Mouse (Mus musculus): ENCODE data around the gene Trrap. TPM values are rescaled to one million over a fixed set of nuclear protein-coding genes. Genes with fewer than 3 reads are reported as not detected.

The Trrap gene
- total RNA-seq, 2 experiments from 2014 or later, result 84.6 to 88.5 TPM

GRCm38 (mm10) chr5:144786464-144786863, 18.9 kb downstream of the Trrap start:
- DNase-seq, result no peak

GRCm38 (mm10) chr5:144793374-144793773, 25.8 kb downstream of the Trrap start:
- DNase-seq, result no peak

- DNase-seq, result peak; percentile 19
These were observed 27.2 kb downstream of the Trrap start for GRCm38 (mm10) chr5:144794687-144795086.

GRCm38 (mm10) chr5:144797116-144797515, 29.6 kb downstream of the Trrap start:
- no peak for DNase-seq

GRCm38 (mm10) chr5:144803066-144803465, 35.5 kb downstream of the Trrap start:
- no peak for DNase-seq

- DNase-seq, result peak; percentile 57
These were observed 36.6 kb downstream of the Trrap start for GRCm38 (mm10) chr5:144804181-144804580.

- DNase-seq, result no peak
These were observed 39.4 kb downstream of the Trrap start for GRCm38 (mm10) chr5:144806931-144807330.

- DNase-seq, result peak; percentile 60
These were observed 61.0 kb downstream of the Trrap start for GRCm38 (mm10) chr5:144828365-144829102.

- no peak for DNase-seq
These were observed 62.1 kb downstream of the Trrap start for GRCm38 (mm10) chr5:144829631-144830030.

- no peak for DNase-seq
These were observed 64.4 kb downstream of the Trrap start for GRCm38 (mm10) chr5:144831840-144832469.

GRCm38 (mm10) chr5:144836100-144836499, 68.6 kb downstream of the Trrap start:
- DNase-seq, result peak; percentile 24

GRCm38 (mm10) chr5:144845352-144845751, 77.8 kb downstream of the Trrap start:
- DNase-seq, result no peak

GRCm38 (mm10) chr5:144848735-144849134, 81.2 kb downstream of the Trrap start:
- no peak for DNase-seq

GRCm38 (mm10) chr5:144849932-144850331, 82.4 kb downstream of the Trrap start:
- no peak for DNase-seq

- DNase-seq, result no peak
These were observed 84.3 kb downstream of the Trrap start for GRCm38 (mm10) chr5:144851820-144852219.

GRCm38 (mm10) chr5:144853931-144854330, 86.4 kb downstream of the Trrap start:
- peak; percentile 32 for DNase-seq

- DNase-seq, result no peak
These were observed 88.4 kb downstream of the Trrap start for GRCm38 (mm10) chr5:144855936-144856335.

- DNase-seq, result no peak
These were observed 91.0 kb downstream of the Trrap start for GRCm38 (mm10) chr5:144858527-144858926.

GRCm38 (mm10) chr5:144859284-144859683, 91.8 kb downstream of the Trrap start:
- peak; percentile 26 for DNase-seq

GRCm38 (mm10) chr5:144860913-144861312, 93.4 kb downstream of the Trrap start:
- DNase-seq, result no peak

GRCm38 (mm10) chr5:144866923-144867322, 99.4 kb downstream of the Trrap start:
- DNase-seq, result peak; percentile 40

- DNase-seq, result no peak
These were observed 101.9 kb downstream of the Trrap start for GRCm38 (mm10) chr5:144869466-144869865.

GRCm38 (mm10) chr5:144870782-144871181, 103.2 kb downstream of the Trrap start:
- DNase-seq, result no peak

GRCm38 (mm10) chr5:144871775-144872174, 104.2 kb downstream of the Trrap start:
- no peak for DNase-seq

Data from heart, postnatal 4 days (tissue).